Mouse (Mus musculus): Measurements from ENCODE around the gene Mafk. TPM values are rescaled to one million over a fixed set of nuclear protein-coding genes. Genes with fewer than 3 reads are reported as not detected.
A peak's percentile ranks its signal among the peaks of the same experiment; 100 is the strongest.
"Not testable (repeated sequence)": the region's sequence is repeated elsewhere in the genome, so short reads cannot be mapped to it uniquely, and the experiment has no call there.

The Mafk gene
- polyA plus RNA-seq (2012; rRNA removed): 10.8 and 14.5 TPM in 2 replicates

DNA sequence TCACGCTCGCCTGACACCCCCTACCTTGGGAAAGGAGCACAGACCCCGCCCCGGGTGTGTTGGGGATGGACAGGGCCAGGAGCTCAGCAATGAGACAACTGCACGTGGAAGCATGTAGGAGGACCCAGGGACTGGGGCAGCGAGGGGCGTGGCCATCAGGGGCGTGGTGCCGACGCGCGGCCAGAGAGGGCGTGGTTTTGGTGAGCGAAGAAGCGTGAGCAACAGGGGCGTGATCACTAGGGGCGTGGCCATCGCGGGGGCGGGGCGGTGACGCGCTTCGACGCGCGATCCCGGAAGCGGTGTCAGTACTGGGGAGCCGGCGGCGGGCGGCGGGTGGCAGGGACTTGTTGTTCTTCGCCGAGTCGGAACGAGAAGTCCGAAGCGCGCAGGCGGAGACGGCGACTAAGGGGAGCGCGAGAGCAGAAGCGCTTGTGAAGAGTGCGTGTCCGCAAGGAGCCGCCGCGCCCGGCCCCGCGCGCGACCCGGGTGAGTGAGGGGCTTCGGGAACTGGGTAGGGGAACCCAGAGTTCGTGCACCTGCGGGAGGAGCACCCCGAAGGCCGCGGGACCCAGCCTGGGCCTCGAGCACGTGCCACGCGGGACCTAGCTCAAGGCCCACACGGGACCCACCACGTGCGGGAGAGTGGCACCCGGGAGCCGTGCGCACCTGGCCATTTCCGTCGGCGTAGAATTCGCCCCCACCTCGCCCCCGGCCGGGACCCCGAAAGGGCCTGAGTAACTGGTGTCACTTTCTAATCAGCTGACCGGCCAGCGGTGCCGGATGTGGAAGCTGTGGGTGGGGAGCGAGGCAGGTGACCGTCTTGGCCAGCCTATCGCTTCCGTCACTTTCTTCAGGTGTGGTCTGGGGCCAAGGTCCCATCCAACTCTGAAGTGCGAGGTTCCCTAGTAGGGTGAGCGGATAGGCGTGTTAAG lies at the start of gene Mafk:
Gene Mafk, plus strand, starts transcription at position 287 of the 932 bp plus-strand sequence.
- Histone ChIP-seq H3K27ac (ENCODE audit: control insufficient read depth, insufficient read depth, low read depth, low read length) (peak within 1 kb of the TSS; percentile 73), H3K4me3 (ENCODE audit: control insufficient read depth, low read depth, low read length) (peak within 1 kb of the TSS; percentile 94), H3K36me3 (ENCODE audit: control insufficient read depth, insufficient read depth, low read length) (no peaks in the 10 kb centered on the region), H3K27me3 (ENCODE audit: control insufficient read depth, insufficient read depth, low read length) (no peaks in the 10 kb centered on the region), H3K4me1 (ENCODE audit: control insufficient read depth, insufficient read depth, low read length) (peaks cover 4% of the 10 kb centered on the region)
- TF ChIP-seq POLR2A (IDR thresholded peaks at IDR 0.05; ENCODE audit: control insufficient read depth, low read depth, low read length): peak; percentile 77
- no peak for TF ChIP-seq CTCF (IDR thresholded peaks at IDR 0.05; ENCODE audit: control insufficient read depth, insufficient read depth, insufficient replicate concordance, low read depth, low read length)

DNA sequence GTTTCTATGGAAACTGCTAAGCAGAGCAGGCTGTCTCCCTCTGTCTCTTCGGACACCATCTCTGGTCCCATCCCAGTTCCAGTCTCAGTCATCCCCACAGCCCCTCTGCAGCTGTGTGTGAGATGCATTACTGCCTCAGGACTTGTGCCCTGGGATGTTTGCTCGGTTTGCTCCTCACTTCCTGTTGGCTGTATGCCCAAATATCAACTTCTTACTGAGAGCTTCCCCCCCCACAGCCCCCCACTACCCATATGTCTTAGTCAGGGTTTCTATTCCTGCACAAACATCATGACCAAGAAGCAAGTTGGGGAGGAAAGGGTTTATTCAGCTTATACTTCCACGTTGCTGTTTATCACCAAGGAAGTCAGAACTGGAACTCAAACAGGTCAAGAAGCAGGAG lies 48.7 kb upstream of the Mafk start:
- H3K27ac ChIP-seq (ENCODE audit: control insufficient read depth, insufficient read depth, low read depth, low read length); H3K4me3 ChIP-seq (ENCODE audit: control insufficient read depth, low read depth, low read length); H3K36me3 ChIP-seq (ENCODE audit: control insufficient read depth, insufficient read depth, low read length); H3K4me1 ChIP-seq (ENCODE audit: control insufficient read depth, insufficient read depth, low read length); H3K27me3 ChIP-seq (ENCODE audit: control insufficient read depth, insufficient read depth, low read length): not testable (repeated sequence)

DNA sequence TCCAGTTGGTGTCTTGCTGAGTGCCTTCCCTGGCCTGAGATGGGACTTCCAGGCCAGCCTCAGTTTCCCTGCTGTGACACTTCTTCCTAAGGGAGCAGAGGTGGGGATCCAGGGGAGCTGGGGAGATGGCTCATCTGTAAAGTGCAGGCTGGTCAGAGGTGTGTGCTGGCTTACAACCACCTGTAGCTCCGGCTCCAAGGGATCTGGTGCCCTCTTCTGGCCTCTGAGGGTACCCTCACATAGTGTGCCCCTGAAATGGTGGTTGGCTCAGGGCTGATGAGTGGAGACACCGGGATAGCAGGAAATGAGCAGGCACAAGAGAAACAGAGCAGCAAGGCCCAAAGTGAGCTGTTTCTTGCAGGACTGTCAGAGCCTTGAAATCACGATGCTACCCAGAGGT lies 45.5 kb upstream of the Mafk start:
- no peak for TF ChIP-seq POLR2A (IDR thresholded peaks at IDR 0.05; ENCODE audit: control insufficient read depth, low read depth, low read length)
- TF ChIP-seq CTCF (IDR thresholded peaks at IDR 0.05; ENCODE audit: control insufficient read depth, insufficient read depth, insufficient replicate concordance, low read depth, low read length): peak; percentile 57; the same call in 1 of the 2 replicates
- H3K4me1 ChIP-seq (ENCODE audit: control insufficient read depth, insufficient read depth, low read length): no peaks in the 10 kb centered on the region
- no peak overlapping the region for H3K27ac ChIP-seq (ENCODE audit: control insufficient read depth, insufficient read depth, low read depth, low read length)
- no peaks in the 10 kb centered on the region for H3K27me3 ChIP-seq (ENCODE audit: control insufficient read depth, insufficient read depth, low read length)
- no peaks in the 10 kb centered on the region for H3K36me3 ChIP-seq (ENCODE audit: control insufficient read depth, insufficient read depth, low read length)
- no peak overlapping the region for H3K4me3 ChIP-seq (ENCODE audit: control insufficient read depth, low read depth, low read length)

DNA sequence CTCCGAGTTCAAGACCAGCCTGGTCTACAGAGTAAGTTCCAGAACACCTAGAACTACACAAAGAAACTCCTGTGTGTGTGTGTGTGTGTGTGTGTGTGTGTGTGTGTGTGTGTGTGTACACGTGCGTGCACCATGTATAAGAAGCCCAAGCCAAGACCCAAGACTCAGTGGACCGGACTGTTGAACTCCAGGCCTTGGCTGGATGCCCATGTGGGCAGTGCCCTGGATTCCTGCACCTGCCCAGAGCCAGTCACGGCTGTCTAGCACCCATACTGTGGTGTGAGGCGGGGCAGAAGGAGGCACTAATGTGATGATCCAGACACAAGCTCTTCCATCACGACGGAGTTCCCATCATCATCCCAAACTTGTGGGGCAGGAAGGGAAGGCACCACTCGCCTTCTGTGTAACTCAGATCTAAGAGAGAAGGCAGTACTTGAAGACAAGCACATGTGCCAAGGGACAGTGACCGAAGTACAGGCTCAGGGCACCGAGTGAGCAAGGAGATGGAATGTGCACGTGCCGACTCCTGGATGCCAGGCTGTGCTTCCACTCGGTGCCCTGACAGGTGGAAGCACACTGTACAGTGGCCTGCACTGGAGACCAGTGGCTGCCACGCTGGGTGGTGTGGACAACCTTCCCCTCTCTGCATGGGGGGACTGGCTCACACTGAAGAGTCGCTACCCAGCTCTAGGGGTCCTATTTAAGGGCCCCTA lies 41.7 kb upstream of the Mafk start:
- Histone ChIP-seq H3K27ac (ENCODE audit: control insufficient read depth, insufficient read depth, low read depth, low read length) (no peak overlapping the region), H3K36me3 (ENCODE audit: control insufficient read depth, insufficient read depth, low read length) (no peaks in the 10 kb centered on the region; the same call in 1 of the 2 replicates), H3K4me3 (ENCODE audit: control insufficient read depth, low read depth, low read length) (no peak overlapping the region), H3K27me3 (ENCODE audit: control insufficient read depth, insufficient read depth, low read length) (no peaks in the 10 kb centered on the region), H3K4me1 (ENCODE audit: control insufficient read depth, insufficient read depth, low read length) (no peaks in the 10 kb centered on the region)
- no peak for TF ChIP-seq CTCF (IDR thresholded peaks at IDR 0.05; ENCODE audit: control insufficient read depth, insufficient read depth, insufficient replicate concordance, low read depth, low read length)
- TF ChIP-seq POLR2A (IDR thresholded peaks at IDR 0.05; ENCODE audit: control insufficient read depth, low read depth, low read length): no peak

DNA sequence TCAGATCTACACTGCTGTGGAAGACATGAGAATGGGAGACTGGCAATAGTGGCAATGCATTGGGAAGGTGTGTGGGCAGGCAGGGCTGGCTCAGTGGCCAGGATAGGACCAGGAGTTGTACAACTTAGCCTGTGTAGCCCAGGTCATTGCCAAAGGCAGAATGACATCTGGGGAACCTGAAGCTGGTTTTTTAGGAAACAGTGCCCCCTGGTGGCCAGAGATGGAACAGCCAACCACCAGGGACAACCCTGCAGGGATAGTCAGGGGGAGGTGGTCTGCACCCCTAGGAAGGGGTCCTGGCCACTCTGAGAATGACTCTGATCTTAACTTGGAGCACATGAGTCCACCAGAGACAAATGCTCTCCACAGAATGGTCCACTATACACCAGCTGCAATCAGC lies 40.8 kb upstream of the Mafk start:
- peaks cover 3% of the 10 kb centered on the region; the same call in 1 of the 2 replicates for H3K36me3 ChIP-seq (ENCODE audit: control insufficient read depth, insufficient read depth, low read length)

DNA sequence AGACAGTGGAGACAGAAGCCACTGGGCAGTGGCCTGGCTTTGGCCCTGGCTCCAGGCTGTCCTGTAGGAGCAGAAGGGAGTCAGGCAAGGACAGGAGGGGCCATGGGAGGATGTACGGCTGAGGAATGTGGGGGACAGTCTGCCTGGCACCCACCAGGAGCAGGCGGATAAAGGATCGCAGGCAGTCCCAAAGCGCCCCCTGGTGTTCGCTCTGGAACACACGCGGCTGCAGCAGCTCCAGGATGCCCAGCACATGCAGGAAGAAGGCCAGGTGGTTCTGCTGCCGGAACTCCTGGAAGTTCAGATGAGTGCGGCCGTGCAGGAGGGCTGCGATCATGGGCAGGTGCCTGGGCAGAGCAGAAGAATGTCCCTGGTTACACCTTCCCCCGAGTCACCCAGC lies 36.6 kb upstream of the Mafk start:
- TF ChIP-seq CTCF (IDR thresholded peaks at IDR 0.05; ENCODE audit: control insufficient read depth, insufficient read depth, insufficient replicate concordance, low read depth, low read length): peak; percentile 67
- TF ChIP-seq POLR2A (IDR thresholded peaks at IDR 0.05; ENCODE audit: control insufficient read depth, low read depth, low read length): no peak
- no peaks in the 10 kb centered on the region for H3K27me3 ChIP-seq (ENCODE audit: control insufficient read depth, insufficient read depth, low read length)
- H3K36me3 ChIP-seq (ENCODE audit: control insufficient read depth, insufficient read depth, low read length): peaks cover 3% of the 10 kb centered on the region; the same call in 1 of the 2 replicates
- no peak overlapping the region for H3K27ac ChIP-seq (ENCODE audit: control insufficient read depth, insufficient read depth, low read depth, low read length)
- no peaks in the 10 kb centered on the region for H3K4me1 ChIP-seq (ENCODE audit: control insufficient read depth, insufficient read depth, low read length)
- peak overlapping the region; percentile 17 for H3K4me3 ChIP-seq (ENCODE audit: control insufficient read depth, low read depth, low read length)

More for the DNA sequence above, 40.8 kb upstream of the Mafk start:
- Histone ChIP-seq H3K27ac (ENCODE audit: control insufficient read depth, insufficient read depth, low read depth, low read length) (no peak overlapping the region), H3K4me1 (ENCODE audit: control insufficient read depth, insufficient read depth, low read length) (no peaks in the 10 kb centered on the region), H3K27me3 (ENCODE audit: control insufficient read depth, insufficient read depth, low read length) (no peaks in the 10 kb centered on the region), H3K4me3 (ENCODE audit: control insufficient read depth, low read depth, low read length) (no peak overlapping the region)
- TF ChIP-seq CTCF (IDR thresholded peaks at IDR 0.05; ENCODE audit: control insufficient read depth, insufficient read depth, insufficient replicate concordance, low read depth, low read length): peak; percentile 81
- no peak for TF ChIP-seq POLR2A (IDR thresholded peaks at IDR 0.05; ENCODE audit: control insufficient read depth, low read depth, low read length)

DNA sequence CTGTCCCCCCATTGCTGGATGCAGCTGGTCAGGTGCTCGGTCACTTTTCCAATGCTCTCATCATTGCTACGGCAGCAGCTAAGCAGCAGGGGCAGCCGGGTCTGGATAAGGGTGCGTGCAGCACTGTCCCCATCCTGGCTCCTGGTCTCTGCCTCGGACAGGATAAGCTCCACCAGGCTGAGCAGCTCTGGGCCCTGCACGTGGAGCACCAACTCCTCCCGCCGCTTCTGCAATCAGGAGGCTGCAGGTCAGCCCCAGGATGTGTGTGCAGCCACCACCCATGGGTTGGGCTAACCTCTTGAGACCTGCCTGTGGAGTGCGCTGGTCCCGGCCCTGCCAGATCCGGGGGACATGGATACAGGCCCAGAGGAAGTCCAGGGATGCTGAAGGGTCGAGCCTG lies 35.2 kb upstream of the Mafk start:
- H3K4me1 ChIP-seq (ENCODE audit: control insufficient read depth, insufficient read depth, low read length): no peaks in the 10 kb centered on the region
- TF ChIP-seq POLR2A (IDR thresholded peaks at IDR 0.05; ENCODE audit: control insufficient read depth, low read depth, low read length): no peak
- no peak for TF ChIP-seq CTCF (IDR thresholded peaks at IDR 0.05; ENCODE audit: control insufficient read depth, insufficient read depth, insufficient replicate concordance, low read depth, low read length)
- H3K4me3 ChIP-seq (ENCODE audit: control insufficient read depth, low read depth, low read length): no peak overlapping the region
- peaks cover 3% of the 10 kb centered on the region; the same call in 1 of the 2 replicates for H3K36me3 ChIP-seq (ENCODE audit: control insufficient read depth, insufficient read depth, low read length)
- H3K27ac ChIP-seq (ENCODE audit: control insufficient read depth, insufficient read depth, low read depth, low read length): no peak overlapping the region
- H3K27me3 ChIP-seq (ENCODE audit: control insufficient read depth, insufficient read depth, low read length): no peaks in the 10 kb centered on the region

All from testis, adult 2 months (tissue).